Mouse (Mus musculus): ENCODE data around the gene Arap1. TPM values are rescaled to one million over a fixed set of nuclear protein-coding genes. Genes with fewer than 3 reads are reported as not detected.

Arap1 gene
- polyA plus RNA-seq, 1 experiment from 2014 or later = 11.3 TPM

GRCm38 (mm10) chr7:101423970-101424369, 76.1 kb downstream of the Arap1 start:
- Histone ChIP-seq H3K36me3 (replicated peaks; ENCODE audit: control insufficient read depth, insufficient read depth) (no peaks in the 10 kb centered on the region), H3K27ac (no peak overlapping the region), H3K4me3 (replicated peaks; ENCODE audit: low read length) (no peak overlapping the region), H3K4me1 (replicated peaks; ENCODE audit: control insufficient read depth, insufficient read depth, low read length) (peaks cover 16% of the 10 kb centered on the region; the same call in 1 of the 2 replicates), H3K27me3 (ENCODE audit: control insufficient read depth, insufficient read depth, low read length) (peaks cover 11% of the 10 kb centered on the region), H3K9ac (no peak overlapping the region), H3K4me2 (replicated peaks) (no peak overlapping the region), H3K9me3 (ENCODE audit: control insufficient read depth, low read length) (no peaks in the 10 kb centered on the region)
- WGBS = 56% methylated on average over 6 of the region's 6 CpGs
- DNase-seq (ENCODE audit: low spot score) = no peak
- no peak for ATAC-seq (ENCODE audit: low FRiP score)

DNA sequence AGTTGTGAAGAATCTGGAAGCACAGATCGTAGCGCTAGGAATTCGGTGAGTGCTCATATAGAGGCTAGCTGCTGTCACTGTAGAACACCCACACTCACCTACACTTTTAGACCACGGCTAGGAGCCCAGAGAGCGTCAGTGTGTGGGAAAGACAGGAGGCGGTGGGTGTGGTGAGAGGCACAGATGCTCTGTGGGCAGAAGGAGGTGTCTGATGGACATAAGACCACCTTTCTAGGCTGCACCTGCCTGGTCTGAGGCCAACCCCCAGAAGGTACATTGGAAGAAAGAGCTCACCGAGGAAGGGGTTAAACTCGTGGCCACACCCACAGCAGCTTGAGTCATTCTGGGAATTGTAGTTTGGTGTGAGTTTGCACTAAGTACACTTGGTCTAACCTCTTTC, 78.8 kb downstream of the Arap1 start:
- H3K4me1 ChIP-seq (replicated peaks; ENCODE audit: control insufficient read depth, insufficient read depth, low read length) = peaks cover 11% of the 10 kb centered on the region; the same call in 1 of the 2 replicates
- H3K9ac ChIP-seq = no peak overlapping the region
- WGBS = 74% methylated on average over 8 of the region's 8 CpGs
- no peaks in the 10 kb centered on the region for H3K9me3 ChIP-seq (ENCODE audit: control insufficient read depth, low read length)
- no peak for DNase-seq (ENCODE audit: low spot score)
- H3K4me2 ChIP-seq (replicated peaks) = no peak overlapping the region
- H3K36me3 ChIP-seq (replicated peaks; ENCODE audit: control insufficient read depth, insufficient read depth) = no peaks in the 10 kb centered on the region
- H3K4me3 ChIP-seq (replicated peaks; ENCODE audit: low read length) = no peak overlapping the region
- no peaks in the 10 kb centered on the region for H3K27me3 ChIP-seq (ENCODE audit: control insufficient read depth, insufficient read depth, low read length)
- no peak for ATAC-seq (ENCODE audit: low FRiP score)
- no peak overlapping the region for H3K27ac ChIP-seq

- Histone ChIP-seq H3K4me1 (replicated peaks; ENCODE audit: control insufficient read depth, insufficient read depth, low read length) (0 out of 2 replicates have a peak, but pooled peaks cover 6% of the 10 kb centered on the region), H3K4me2 (replicated peaks) (no peak overlapping the region), H3K9ac (no peak overlapping the region), H3K9me3 (ENCODE audit: control insufficient read depth, low read length) (no peaks in the 10 kb centered on the region), H3K4me3 (replicated peaks; ENCODE audit: low read length) (no peak overlapping the region), H3K27ac (no peak overlapping the region), H3K36me3 (replicated peaks; ENCODE audit: control insufficient read depth, insufficient read depth) (no peaks in the 10 kb centered on the region), H3K27me3 (ENCODE audit: control insufficient read depth, insufficient read depth, low read length) (no peaks in the 10 kb centered on the region)
- ATAC-seq (ENCODE audit: low FRiP score) (no peak), DNase-seq (ENCODE audit: low spot score) (no peak)
- 9% methylated on average over 2 of the region's 2 CpGs for WGBS
These were observed 79.9 kb downstream of the Arap1 start for GRCm38 (mm10) chr7:101427736-101428135.

- Histone ChIP-seq H3K27me3 (ENCODE audit: control insufficient read depth, insufficient read depth, low read length) (no peaks in the 10 kb centered on the region), H3K27ac (no peak overlapping the region), H3K4me1 (replicated peaks; ENCODE audit: control insufficient read depth, insufficient read depth, low read length) (no peaks in the 10 kb centered on the region), H3K4me3 (replicated peaks; ENCODE audit: low read length) (no peak overlapping the region), H3K4me2 (replicated peaks) (no peak overlapping the region), H3K9me3 (ENCODE audit: control insufficient read depth, low read length) (no peaks in the 10 kb centered on the region), H3K36me3 (replicated peaks; ENCODE audit: control insufficient read depth, insufficient read depth) (no peaks in the 10 kb centered on the region), H3K9ac (no peak overlapping the region)
- ATAC-seq (ENCODE audit: low FRiP score) = peak; percentile 25; the same call in 1 of the 2 replicates
- no peak for DNase-seq (ENCODE audit: low spot score)
- 51% methylated on average over 6 of the region's 6 CpGs for WGBS
These were observed 87.2 kb downstream of the Arap1 start for GRCm38 (mm10) chr7:101435038-101435437.

DNA sequence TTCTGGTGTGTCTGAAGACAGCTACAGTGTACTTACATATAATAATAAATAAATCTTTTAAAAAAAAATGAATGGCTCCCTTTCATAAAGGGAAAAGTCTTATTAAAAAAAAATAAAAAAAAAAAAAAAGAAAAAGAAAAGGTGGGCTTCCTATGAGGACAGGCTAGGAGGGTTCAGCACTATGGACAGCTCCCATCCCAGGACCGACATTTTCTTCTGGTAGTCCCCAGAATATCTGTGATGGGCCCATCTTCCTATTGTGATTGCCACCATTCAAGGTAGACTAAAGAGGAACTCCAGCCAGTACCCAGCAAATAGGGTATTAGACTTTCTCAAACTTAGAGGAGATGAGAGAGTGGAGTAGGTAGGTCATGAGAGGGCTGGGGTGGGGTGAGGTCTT, 90.0 kb downstream of the Arap1 start:
- Histone ChIP-seq H3K36me3 (replicated peaks; ENCODE audit: control insufficient read depth, insufficient read depth) (no peaks in the 10 kb centered on the region), H3K9ac (no peak overlapping the region), H3K4me1 (replicated peaks; ENCODE audit: control insufficient read depth, insufficient read depth, low read length) (peaks cover 6% of the 10 kb centered on the region; the same call in 1 of the 2 replicates), H3K27me3 (ENCODE audit: control insufficient read depth, insufficient read depth, low read length) (no peaks in the 10 kb centered on the region), H3K27ac (no peak overlapping the region), H3K4me2 (replicated peaks) (no peak overlapping the region), H3K4me3 (replicated peaks; ENCODE audit: low read length) (no peak overlapping the region), H3K9me3 (ENCODE audit: control insufficient read depth, low read length) (no peaks in the 10 kb centered on the region)
- WGBS = 12% methylated on average over 1 of the region's 1 CpGs
- DNase-seq (ENCODE audit: low spot score) = no peak
- ATAC-seq (ENCODE audit: low FRiP score) = no peak

GRCm38 (mm10) chr7:101443093-101443492, 95.2 kb downstream of the Arap1 start:
- Histone ChIP-seq H3K9ac (no peak overlapping the region), H3K4me2 (replicated peaks) (no peak overlapping the region), H3K4me1 (replicated peaks; ENCODE audit: control insufficient read depth, insufficient read depth, low read length) (peaks cover 6% of the 10 kb centered on the region), H3K9me3 (ENCODE audit: control insufficient read depth, low read length) (no peaks in the 10 kb centered on the region), H3K36me3 (replicated peaks; ENCODE audit: control insufficient read depth, insufficient read depth) (no peaks in the 10 kb centered on the region), H3K27ac (peak overlapping the region; percentile 24; the same call in 1 of the 2 replicates), H3K4me3 (replicated peaks; ENCODE audit: low read length) (no peak overlapping the region), H3K27me3 (ENCODE audit: control insufficient read depth, insufficient read depth, low read length) (no peaks in the 10 kb centered on the region)
- WGBS = 64% methylated on average over 10 of the region's 10 CpGs
- DNase-seq (ENCODE audit: low spot score) (no peak), ATAC-seq (ENCODE audit: low FRiP score) (no peak)

- ATAC-seq (ENCODE audit: low FRiP score) = no peak
- H3K4me3 ChIP-seq (replicated peaks; ENCODE audit: low read length) = no peak overlapping the region
- H3K4me2 ChIP-seq (replicated peaks) = no peak overlapping the region
- no peaks in the 10 kb centered on the region for H3K36me3 ChIP-seq (replicated peaks; ENCODE audit: control insufficient read depth, insufficient read depth)
- H3K9ac ChIP-seq = no peak overlapping the region
- H3K4me1 ChIP-seq (replicated peaks; ENCODE audit: control insufficient read depth, insufficient read depth, low read length) = peaks cover 6% of the 10 kb centered on the region
- no peak overlapping the region for H3K27ac ChIP-seq
- WGBS = 77% methylated on average over 4 of the region's 4 CpGs
- H3K9me3 ChIP-seq (ENCODE audit: control insufficient read depth, low read length) = no peaks in the 10 kb centered on the region
- DNase-seq (ENCODE audit: low spot score) = no peak
- H3K27me3 ChIP-seq (ENCODE audit: control insufficient read depth, insufficient read depth, low read length) = no peaks in the 10 kb centered on the region
These were observed 96.3 kb downstream of the Arap1 start for GRCm38 (mm10) chr7:101444211-101444610.

DNA sequence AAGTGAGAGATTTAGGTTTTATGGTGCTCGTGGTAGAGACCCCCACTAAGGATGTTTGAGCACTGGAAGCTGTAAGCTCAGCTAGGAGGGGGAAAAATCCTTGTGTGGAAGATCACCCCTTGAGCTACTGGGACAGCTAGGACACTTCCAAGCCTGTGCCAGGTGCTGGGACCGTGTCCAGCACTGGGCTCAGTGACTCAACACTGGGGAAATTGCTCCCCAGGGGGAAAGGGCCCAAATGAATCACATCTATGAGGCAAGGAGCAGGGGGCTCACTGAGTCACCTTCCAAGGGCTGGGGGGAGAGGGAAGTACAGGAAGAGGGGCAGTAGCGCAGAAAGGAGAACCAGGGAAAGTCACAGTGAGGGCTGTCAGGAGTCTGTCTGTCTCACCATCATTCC, 102.0 kb downstream of the Arap1 start:
- H3K4me2 ChIP-seq (replicated peaks) = no peak overlapping the region
- no peak for DNase-seq (ENCODE audit: low spot score)
- H3K36me3 ChIP-seq (replicated peaks; ENCODE audit: control insufficient read depth, insufficient read depth) = no peaks in the 10 kb centered on the region
- H3K9me3 ChIP-seq (ENCODE audit: control insufficient read depth, low read length) = no peaks in the 10 kb centered on the region
- 39% methylated on average over 3 of the region's 3 CpGs for WGBS
- H3K4me1 ChIP-seq (replicated peaks; ENCODE audit: control insufficient read depth, insufficient read depth, low read length) = 0 out of 2 replicates have a peak, but pooled peaks cover 8% of the 10 kb centered on the region
- H3K27ac ChIP-seq = no peak overlapping the region
- 0 out of 2 replicates have a peak, but pooled peaks have one; percentile 9 for ATAC-seq (ENCODE audit: low FRiP score)
- H3K27me3 ChIP-seq (ENCODE audit: control insufficient read depth, insufficient read depth, low read length) = peaks cover 19% of the 10 kb centered on the region
- no peak overlapping the region for H3K9ac ChIP-seq
- H3K4me3 ChIP-seq (replicated peaks; ENCODE audit: low read length) = no peak overlapping the region

DNA sequence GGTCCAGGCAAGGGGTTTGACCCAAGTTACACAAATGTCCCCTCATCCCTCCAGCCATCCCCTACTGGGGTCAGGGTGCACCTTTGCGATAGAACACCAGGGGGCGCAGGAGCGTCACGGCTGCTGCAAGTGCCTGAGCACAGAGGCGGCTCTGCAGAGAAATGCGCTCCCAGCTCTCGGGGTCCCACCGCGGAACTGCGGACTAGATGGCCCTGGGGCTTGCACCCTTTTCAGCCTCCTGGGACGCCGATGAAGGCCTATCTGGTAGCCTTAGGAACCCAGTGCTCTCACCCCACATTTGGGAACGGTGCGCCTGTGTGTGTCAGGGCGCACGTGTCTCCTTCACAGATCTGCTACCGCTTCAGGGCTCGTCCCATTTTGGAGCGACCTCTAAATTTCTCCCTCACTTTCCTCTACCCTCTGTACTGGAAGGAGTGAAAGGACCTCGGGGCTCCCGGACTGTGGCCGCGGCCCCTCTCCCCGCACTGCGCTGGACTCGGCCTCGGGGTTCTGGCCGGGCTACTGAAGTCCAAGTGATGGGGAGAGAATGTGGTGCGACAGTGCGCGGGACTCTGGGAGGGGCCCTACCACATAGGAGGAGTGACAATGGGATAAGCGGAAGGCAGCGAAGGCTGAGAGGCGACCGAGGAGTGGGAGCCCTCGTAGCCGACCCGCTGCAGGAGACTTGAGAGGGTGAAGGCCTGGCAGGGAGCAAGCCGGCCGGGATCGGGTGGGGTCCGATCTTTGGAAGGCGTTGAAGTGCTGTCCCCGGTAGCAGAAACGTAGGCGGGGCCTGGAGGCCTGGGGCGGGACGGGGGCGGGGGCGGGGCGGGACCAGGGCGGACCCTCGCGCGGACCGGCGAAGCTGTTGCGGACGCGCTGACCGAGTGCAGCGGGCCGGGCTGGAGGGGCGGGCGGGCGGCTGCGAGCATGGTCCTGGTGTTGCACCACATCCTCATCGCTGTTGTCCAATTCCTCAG, 102.8 kb downstream of the Arap1 start:
- H3K4me2 ChIP-seq (replicated peaks) = peak overlapping the region; percentile 100
- peak; percentile 90 for DNase-seq (ENCODE audit: low spot score)
- peak; percentile 72 for ATAC-seq (ENCODE audit: low FRiP score)
- H3K27ac ChIP-seq = no peak overlapping the region
- H3K9me3 ChIP-seq (ENCODE audit: control insufficient read depth, low read length) = no peaks in the 10 kb centered on the region
- H3K9ac ChIP-seq = peak overlapping the region; percentile 67
- 0 out of 2 replicates have a peak, but pooled peaks cover 8% of the 10 kb centered on the region for H3K4me1 ChIP-seq (replicated peaks; ENCODE audit: control insufficient read depth, insufficient read depth, low read length)
- peak overlapping the region; percentile 55 for H3K4me3 ChIP-seq (replicated peaks; ENCODE audit: low read length)
- peaks cover 19% of the 10 kb centered on the region for H3K27me3 ChIP-seq (ENCODE audit: control insufficient read depth, insufficient read depth, low read length)
- WGBS = 0% methylated on average over 63 of the region's 68 CpGs
- no peaks in the 10 kb centered on the region for H3K36me3 ChIP-seq (replicated peaks; ENCODE audit: control insufficient read depth, insufficient read depth)

Measured in hindbrain, embryonic 14.5 days (tissue).